ENCODE assay signal across 8 mouse cellular contexts in genomic region chr3:34649726-34650620, GRCm38 (mm10). TPM values are rescaled to one million over a fixed set of nuclear protein-coding genes. Genes with fewer than 3 reads are reported as not detected.
DNase-seq lines count a peak whose midpoint lies in the region; ATAC-seq and TF ChIP-seq lines count a peak whose summit lies in the region.
"Had no signal": no experiment of that assay in that cellular context is flagged by ENCODE, and none has a peak within 500 bp of the region (broad histone marks: within the 10 kb centered on the region; RNA-seq: fewer than 3 reads in every experiment).

Sox2 (plus strand) TSS chr3:34650405.

- no peak for TF ChIP-seq CTCF in cerebellum, adult 2 months (IDR thresholded peaks at IDR 0.05; ENCODE audit: borderline replicate concordance, insufficient read depth, low read depth, low read length)
- TF ChIP-seq CTCF in gastrocnemius, adult 2 months (IDR thresholded peaks at IDR 0.05): no peak

- H3K4me3 ChIP-seq in cerebellum, adult 2 months (replicated peaks; ENCODE audit: insufficient read depth, low read depth, low read length): peak within 1 kb of the TSS; percentile 42
- H3K4me3 ChIP-seq in gastrocnemius, adult 2 months: peak within 1 kb of the TSS; percentile 66
- peak within 1 kb of the TSS; percentile 28 for H3K4me3 ChIP-seq in limb, embryonic 11.5 days (ENCODE audit: low read depth, low read length)
- peak within 1 kb of the TSS; percentile 59 for H3K4me3 ChIP-seq in midbrain, embryonic 13.5 days (replicated peaks)
- H3K4me3 ChIP-seq: erythroblast, embryonic 14.5 days had no signal

- WGBS in cerebellum, adult 2 months: 1% methylated on average over 84 of the region's 86 CpGs
- under 1% methylated on average over 78 of the region's 86 CpGs for WGBS in limb, embryonic 11.5 days
- under 1% methylated on average over 83 of the region's 86 CpGs for WGBS in midbrain, embryonic 13.5 days

- no peaks in the 10 kb centered on the region for H3K36me3 ChIP-seq in limb, embryonic 11.5 days (ENCODE audit: control insufficient read depth, insufficient read depth, low read length)
- H3K36me3 ChIP-seq in midbrain, embryonic 13.5 days: no peaks in the 10 kb centered on the region

- peak; percentile 25 for DNase-seq in adrenal gland, adult 8-10 months
- peak in 1 of 2 experiments; percentile 60 for DNase-seq in cerebellum, adult 2 months
- peak; percentile 62 for DNase-seq in gastrocnemius, adult 2 months
- peak; percentile 64 for DNase-seq in kidney, adult 9 months
- peak; percentile 84 for DNase-seq in limb, embryonic 11.5 days (ENCODE audit: low spot score)
- DNase-seq in urinary bladder, postnatal 25 days (ENCODE audit: low spot score): peak; percentile 57

- no peak for TF ChIP-seq POLR2A in cerebellum, adult 2 months (IDR thresholded peaks at IDR 0.05; ENCODE audit: borderline replicate concordance, insufficient read depth, low read length)

- no peaks in the 10 kb centered on the region for H3K9me3 ChIP-seq in limb, embryonic 11.5 days (ENCODE audit: control insufficient read depth, low read length)
- H3K9me3 ChIP-seq in midbrain, embryonic 13.5 days: no peaks in the 10 kb centered on the region

- no peak within 1 kb of the TSS for H3K9ac ChIP-seq in limb, embryonic 11.5 days (ENCODE audit: low read length)
- peak within 1 kb of the TSS; percentile 97 for H3K9ac ChIP-seq in midbrain, embryonic 13.5 days (replicated peaks)

- H3K4me2 ChIP-seq in limb, embryonic 11.5 days (ENCODE audit: low read depth, severe bottlenecking): peak within 1 kb of the TSS; percentile 62
- H3K4me2 ChIP-seq in midbrain, embryonic 13.5 days (replicated peaks): peak within 1 kb of the TSS; percentile 81

- peaks cover 5% of the 10 kb centered on the region; the same call in 1 of the 2 replicates for H3K27me3 ChIP-seq in cerebellum, adult 2 months (ENCODE audit: control insufficient read depth, insufficient read depth, low read length)
- H3K27me3 ChIP-seq in limb, embryonic 11.5 days (ENCODE audit: control insufficient read depth, insufficient read depth, low read length): peaks cover 79% of the 10 kb centered on the region
- peaks cover 3% of the 10 kb centered on the region; the same call in 1 of the 2 replicates for H3K27me3 ChIP-seq in midbrain, embryonic 13.5 days

- H3K27ac ChIP-seq in cerebellum, adult 2 months (ENCODE audit: insufficient read depth, low read length): no peak within 1 kb of the TSS; the same call in 1 of the 2 replicates
- H3K27ac ChIP-seq in gastrocnemius, adult 2 months: no peak within 1 kb of the TSS
- no peak within 1 kb of the TSS for H3K27ac ChIP-seq in limb, embryonic 11.5 days (replicated peaks; ENCODE audit: low read depth, low read length)
- H3K27ac ChIP-seq in midbrain, embryonic 13.5 days: peak within 1 kb of the TSS; percentile 92

- intact Hi-C loops in gastrocnemius, adult 2 months (cut with DNase I): loop anchor here (2.0 to 10.0 kb wide), 2 partner anchors 455 to 833 kb away; no protein-coding TSS in a partner anchor

- peaks cover 8% of the 10 kb centered on the region for H3K4me1 ChIP-seq in cerebellum, adult 2 months (ENCODE audit: control insufficient read depth, insufficient read depth, low read length)
- H3K4me1 ChIP-seq in limb, embryonic 11.5 days (ENCODE audit: control insufficient read depth, insufficient read depth, low read length): peaks cover 11% of the 10 kb centered on the region
- peaks cover 61% of the 10 kb centered on the region for H3K4me1 ChIP-seq in midbrain, embryonic 13.5 days (replicated peaks)

- ATAC-seq in limb, embryonic 11.5 days (ENCODE audit: insufficient number of reproducible peaks, low FRiP score, low TSS enrichment, low read depth): peak; percentile 77
- ATAC-seq in midbrain, embryonic 13.5 days: peak; percentile 90

RNA-seq across cellular contexts. Expression of gene Sox2, which starts in this region (rescaled TPM):
- under 1 TPM; 0.28 to 0.38 (median 0.33) TPM for total RNA-seq in adrenal gland, adult 8-10 months (2022)
- polyA plus RNA-seq in cerebellum, adult 2 months (2012; rRNA removed): 24.5 and 26.5 TPM in 2 replicates
- not detected for total RNA-seq in gastrocnemius, adult 2 months (2021)
- polyA plus RNA-seq in limb, embryonic 11.5 days (2014; fragmentation: Nextera tagmentation; extraction: Ambion mirVana): 0.13 and 0.17 TPM in 2 replicates
- 27.8 and 28.2 TPM in 2 replicates for polyA plus RNA-seq in midbrain, embryonic 13.5 days (2015; fragmentation: Nextera tagmentation; extraction: Ambion mirVana)
- polyA plus RNA-seq: erythroblast, embryonic 14.5 days had no signal

Comparison
In these comparisons a context has a peak if more than half of its experiments do, and no peak if none do; other contexts are left out.
1. RNA of gene Sox2 (polyA plus RNA-seq): 27.8 to 28.2 TPM in midbrain, embryonic 13.5 days and 24.5 to 26.5 TPM in cerebellum, adult 2 months; 0.13 to 0.17 TPM in limb, embryonic 11.5 days; every median in the first group is over 10 times any median in the second.
2. Peak in DNase-seq in adrenal gland, adult 8-10 months; RNA of the gene not detected or under 1 TPM.
3. Peak in DNase-seq and H3K4me3 ChIP-seq in gastrocnemius, adult 2 months; RNA of the gene not detected or under 1 TPM.
4. Peak in DNase-seq, ATAC-seq, H3K4me3 ChIP-seq and H3K4me2 ChIP-seq in limb, embryonic 11.5 days; RNA of the gene not detected or under 1 TPM.
5. Peak in every context shown above with its lines, with median percentiles within 50 percentile points of each other: H3K4me3 ChIP-seq.